Mouse (Mus musculus) embryonic facial prominence, embryonic 13.5 days (tissue): Measurements from ENCODE around the gene Mbd3l2. TPM values are rescaled to one million over a fixed set of nuclear protein-coding genes. Genes with fewer than 3 reads are reported as not detected.
A peak's percentile ranks its signal among the peaks of the same experiment; 100 is the strongest.
"Not testable (repeated sequence)": the region's sequence is repeated elsewhere in the genome, so short reads cannot be mapped to it uniquely, and the experiment has no call there.

ENCODE experiments used
- ATAC-seq: fragments of 200-750 bp; cut with Nextera tagmentation; 2 replicates; pipeline ENCODE4 v1.8.0; 2017; ENCODE audit warnings: low read depth; ENCODE audit not compliant: insufficient number of reproducible peaks, insufficient read depth, low FRiP score, low TSS enrichment
- H3K27ac ChIP-seq: fragments of 300-500 bp; sonication (generic); 2 replicates; pipeline ENCODE4 v1.5.1; 2015; ENCODE audit warnings: moderate library complexity, mild to moderate bottlenecking, inconsistent platforms
- H3K27me3 ChIP-seq: fragments of 300-500 bp; sonication (generic); 2 replicates; pipeline ENCODE4 v1.6.1; 2015; ENCODE audit warnings: mild to moderate bottlenecking, inconsistent platforms
- H3K36me3 ChIP-seq: fragments of 300-500 bp; sonication (generic); 2 replicates; pipeline ENCODE4 v1.6.1; 2015; ENCODE audit warnings: mild to moderate bottlenecking, inconsistent platforms
- H3K4me1 ChIP-seq: fragments of 300-500 bp; sonication (generic); 2 replicates; pipeline ENCODE4 v1.6.1; 2015; ENCODE audit warnings: inconsistent platforms
- H3K4me2 ChIP-seq: fragments of 300-500 bp; sonication (generic); 2 replicates; pipeline ENCODE4 v1.6.1; 2015; ENCODE audit warnings: moderate library complexity, mild to moderate bottlenecking, inconsistent platforms
- H3K4me3 ChIP-seq: fragments of 300-500 bp; sonication (generic); 2 replicates; pipeline ENCODE4 v1.5.1; 2015; ENCODE audit warnings: mild to moderate bottlenecking, inconsistent platforms
- H3K9ac ChIP-seq: fragments of 300-500 bp; sonication (generic); 2 replicates; pipeline ENCODE4 v1.6.1; 2015; ENCODE audit warnings: mild to moderate bottlenecking, inconsistent platforms
- H3K9me3 ChIP-seq: fragments of 300-500 bp; sonication (generic); 2 replicates; pipeline ENCODE4 v1.6.1; 2016; ENCODE audit warnings: inconsistent platforms
- WGBS: fragments of 180-500 bp; shearing (Covaris S2); methylation state at CpG from one replicate; pipeline ENCODE4 v1.1.7; 2015; ENCODE audit warnings: mixed read lengths; 5-methylcytosine and 5-hydroxymethylcytosine counted together
- polyA plus RNA-seq: library from polyadenylated mRNA; unstranded; fragments of >200 nt; fragmentation: Nextera tagmentation; extraction: Ambion mirVana; gene quantifications from 2 replicates; pipeline ENCODE4 v1.2.1, GENCODE M21; 2015

Gene Mbd3l2
- not detected in 2 replicates for polyA plus RNA-seq

DNA sequence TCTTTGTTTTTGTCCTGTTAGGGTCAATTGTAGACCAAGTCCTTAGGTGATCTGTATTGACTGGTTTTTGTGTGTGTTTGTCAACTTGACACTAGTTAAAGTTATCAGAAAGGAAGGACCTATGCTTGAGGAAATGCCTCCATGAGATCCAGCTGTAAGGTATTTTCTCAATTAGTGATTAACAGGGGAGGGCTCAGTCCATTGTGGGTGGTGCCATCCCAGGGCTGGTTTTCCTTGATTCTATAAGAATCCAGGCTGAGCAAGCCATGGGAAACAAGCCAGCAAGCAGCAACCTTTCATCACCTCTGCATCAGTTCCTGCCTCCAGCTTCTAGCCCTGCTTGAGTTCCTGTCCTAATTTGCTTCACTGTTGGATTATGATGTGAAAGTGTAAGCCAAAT is at the start of gene Mbd3l2:
TSS of gene Mbd3l2 (plus strand) at position 301 of the 400 bp plus-strand sequence.
- Histone ChIP-seq H3K4me1 (no peaks in the 10 kb centered on the region), H3K9ac (no peak within 1 kb of the TSS)
- no peak for ATAC-seq

GRCm38 (mm10) chr9:18385782-18386181 is 44.7 kb upstream of the Mbd3l2 start:
- Histone ChIP-seq H3K9me3 (no peaks in the 10 kb centered on the region), H3K27me3 (no peaks in the 10 kb centered on the region), H3K4me2 (peak overlapping the region; percentile 36), H3K36me3 (no peaks in the 10 kb centered on the region), H3K4me3 (0 out of 2 replicates have a peak overlapping the region, but pooled peaks have one; percentile 6), H3K9ac (peak overlapping the region; percentile 44; the same call in 1 of the 2 replicates), H3K27ac (peak overlapping the region; percentile 33; the same call in 1 of the 2 replicates), H3K4me1 (peaks cover 4% of the 10 kb centered on the region)
- ATAC-seq: no peak
- WGBS: 19% methylated on average over 6 of the region's 6 CpGs

More for the DNA sequence above, at the start of gene Mbd3l2:
- no peak within 1 kb of the TSS for H3K27ac ChIP-seq
- no peaks in the 10 kb centered on the region for H3K36me3 ChIP-seq
- no peaks in the 10 kb centered on the region for H3K27me3 ChIP-seq
- H3K4me3 ChIP-seq: no peak within 1 kb of the TSS
- H3K9me3 ChIP-seq: no peaks in the 10 kb centered on the region
- no peak within 1 kb of the TSS for H3K4me2 ChIP-seq

GRCm38 (mm10) chr9:18399629-18400028 is 30.8 kb upstream of the Mbd3l2 start:
- 69% methylated on average over 1 of the region's 1 CpGs for WGBS
- no peaks in the 10 kb centered on the region for H3K4me1 ChIP-seq
- ATAC-seq: no peak

DNA sequence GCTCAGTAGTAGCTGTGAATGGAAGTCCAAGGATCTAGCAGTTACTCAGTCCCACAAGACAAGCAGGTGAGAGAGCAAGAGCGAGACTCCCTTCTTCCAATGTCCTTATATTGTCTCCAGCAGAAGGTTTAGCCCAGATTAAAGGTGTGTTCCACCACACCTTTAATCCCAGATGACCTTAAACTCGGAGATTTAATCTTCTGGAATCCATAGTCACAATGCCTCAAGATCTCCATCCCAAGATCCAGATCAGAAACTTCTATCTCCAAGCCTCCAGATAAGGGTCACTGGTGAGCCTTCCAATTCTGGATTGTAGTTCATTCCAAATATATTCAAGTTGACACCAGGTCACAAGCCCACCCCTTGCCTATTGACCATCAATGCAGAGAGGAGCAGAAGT is 27.6 kb upstream of the Mbd3l2 start, which contains the start of gene Naalad2:
TSS of gene Naalad2 (minus strand) at position 101 of the 400 bp plus-strand sequence.
- not testable (repeated sequence) for H3K36me3 ChIP-seq, H3K4me1 ChIP-seq, H3K27me3 ChIP-seq, H3K4me2 ChIP-seq, H3K9ac ChIP-seq, H3K27ac ChIP-seq, ATAC-seq, H3K9me3 ChIP-seq, H3K4me3 ChIP-seq
- 77% methylated on average over 2 of the region's 2 CpGs for WGBS

More at GRCm38 (mm10) chr9:18399629-18400028, 30.8 kb upstream of the Mbd3l2 start:
- H3K4me3 ChIP-seq: no peak overlapping the region
- H3K4me2 ChIP-seq: no peak overlapping the region
- no peak overlapping the region for H3K9ac ChIP-seq
- H3K27ac ChIP-seq: no peak overlapping the region
- no peaks in the 10 kb centered on the region for H3K9me3 ChIP-seq
- H3K27me3 ChIP-seq: no peaks in the 10 kb centered on the region
- no peaks in the 10 kb centered on the region for H3K36me3 ChIP-seq

GRCm38 (mm10) chr9:18404118-18404517 is 26.3 kb upstream of the Mbd3l2 start, which contains the start of gene Ubtfl1:
TSS of gene Ubtfl1 (plus strand) at chr9:18404418.
- Histone ChIP-seq H3K4me3 (no peak within 1 kb of the TSS), H3K4me2 (no peak within 1 kb of the TSS), H3K9ac (no peak within 1 kb of the TSS), H3K4me1 (no peaks in the 10 kb centered on the region), H3K36me3 (no peaks in the 10 kb centered on the region), H3K9me3 (no peaks in the 10 kb centered on the region), H3K27ac (no peak within 1 kb of the TSS), H3K27me3 (no peaks in the 10 kb centered on the region)
- 63% methylated on average over 1 of the region's 1 CpGs for WGBS
- ATAC-seq: no peak

- H3K36me3 ChIP-seq, H3K27me3 ChIP-seq, H3K4me3 ChIP-seq, H3K4me1 ChIP-seq, H3K9ac ChIP-seq, ATAC-seq, H3K27ac ChIP-seq, H3K9me3 ChIP-seq, H3K4me2 ChIP-seq: not testable (repeated sequence)
- 88% methylated on average over 4 of the region's 4 CpGs for WGBS
Measured at GRCm38 (mm10) chr9:18412371-18412770, 18.1 kb upstream of the Mbd3l2 start.

GRCm38 (mm10) chr9:18431687-18432086 is 1.2 kb downstream of the Mbd3l2 start:
- Histone ChIP-seq H3K4me1 (no peaks in the 10 kb centered on the region), H3K4me2 (no peak overlapping the region), H3K27ac (no peak overlapping the region), H3K9me3 (no peaks in the 10 kb centered on the region), H3K9ac (no peak overlapping the region), H3K36me3 (no peaks in the 10 kb centered on the region), H3K27me3 (no peaks in the 10 kb centered on the region), H3K4me3 (no peak overlapping the region)
- no peak for ATAC-seq
- WGBS: 75% methylated on average over 10 of the region's 10 CpGs

DNA sequence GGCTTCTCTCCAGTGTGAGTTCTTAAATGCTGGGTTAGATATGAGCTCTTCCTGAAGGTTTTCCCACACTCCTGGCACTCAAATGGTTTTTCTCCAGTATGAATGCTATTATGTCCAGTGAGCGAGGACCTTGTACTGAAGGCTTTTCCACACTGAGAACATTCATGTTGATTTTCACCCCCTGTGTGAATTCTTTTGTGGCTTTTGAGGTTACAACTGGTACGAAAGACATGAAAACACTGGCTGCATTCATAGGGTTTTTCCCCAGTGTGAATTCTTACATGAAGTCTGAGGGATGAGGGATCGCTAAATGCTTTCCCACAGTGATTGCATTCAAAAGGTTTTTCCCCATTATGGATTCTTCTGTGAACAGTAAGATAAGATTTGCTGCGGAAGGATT is 26.1 kb downstream of the Mbd3l2 start:
- H3K9me3 ChIP-seq: peaks cover 6% of the 10 kb centered on the region
- no peak overlapping the region for H3K27ac ChIP-seq
- no peaks in the 10 kb centered on the region for H3K4me1 ChIP-seq
- ATAC-seq: no peak
- H3K27me3 ChIP-seq: no peaks in the 10 kb centered on the region
- no peak overlapping the region for H3K4me2 ChIP-seq
- H3K9ac ChIP-seq: no peak overlapping the region
- no peak overlapping the region for H3K4me3 ChIP-seq
- 86% methylated on average over 4 of the region's 4 CpGs for WGBS
- H3K36me3 ChIP-seq: peaks cover 55% of the 10 kb centered on the region

DNA sequence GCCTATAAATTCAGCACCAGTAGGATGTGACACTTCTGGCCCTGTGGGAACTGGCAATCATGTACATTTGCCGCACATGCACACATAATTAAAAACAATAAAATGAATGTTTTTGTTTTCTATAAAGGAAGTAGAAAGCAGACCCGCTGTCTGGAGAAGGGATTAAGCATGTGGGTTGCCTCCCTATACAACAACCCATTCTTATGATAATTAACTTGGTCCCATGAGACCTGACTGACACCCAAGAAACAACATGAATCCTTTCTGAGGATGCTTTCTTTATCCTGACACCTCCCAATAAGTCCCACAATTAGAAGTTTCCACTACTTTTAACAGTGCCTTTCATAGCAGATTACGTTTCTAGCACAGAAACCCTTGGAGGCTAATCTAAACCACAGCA is 36.9 kb downstream of the Mbd3l2 start:
- Histone ChIP-seq H3K27me3 (no peaks in the 10 kb centered on the region), H3K4me1 (no peaks in the 10 kb centered on the region), H3K9me3 (peaks cover 5% of the 10 kb centered on the region; the same call in 1 of the 2 replicates), H3K27ac (no peak overlapping the region), H3K4me2 (no peak overlapping the region), H3K36me3 (peaks cover 50% of the 10 kb centered on the region), H3K9ac (no peak overlapping the region), H3K4me3 (no peak overlapping the region)
- WGBS: 67% methylated on average over 3 of the region's 3 CpGs
- ATAC-seq: no peak

GRCm38 (mm10) chr9:18468005-18468404 is 37.6 kb downstream of the Mbd3l2 start:
- no peak overlapping the region for H3K9ac ChIP-seq
- peaks cover 46% of the 10 kb centered on the region for H3K36me3 ChIP-seq
- ATAC-seq: no peak
- H3K4me1 ChIP-seq: peaks cover 4% of the 10 kb centered on the region; the same call in 1 of the 2 replicates
- 88% methylated on average over 3 of the region's 3 CpGs for WGBS
- H3K27ac ChIP-seq: no peak overlapping the region
- peaks cover 5% of the 10 kb centered on the region; the same call in 1 of the 2 replicates for H3K9me3 ChIP-seq
- no peak overlapping the region for H3K4me2 ChIP-seq
- H3K4me3 ChIP-seq: no peak overlapping the region
- no peaks in the 10 kb centered on the region for H3K27me3 ChIP-seq

DNA sequence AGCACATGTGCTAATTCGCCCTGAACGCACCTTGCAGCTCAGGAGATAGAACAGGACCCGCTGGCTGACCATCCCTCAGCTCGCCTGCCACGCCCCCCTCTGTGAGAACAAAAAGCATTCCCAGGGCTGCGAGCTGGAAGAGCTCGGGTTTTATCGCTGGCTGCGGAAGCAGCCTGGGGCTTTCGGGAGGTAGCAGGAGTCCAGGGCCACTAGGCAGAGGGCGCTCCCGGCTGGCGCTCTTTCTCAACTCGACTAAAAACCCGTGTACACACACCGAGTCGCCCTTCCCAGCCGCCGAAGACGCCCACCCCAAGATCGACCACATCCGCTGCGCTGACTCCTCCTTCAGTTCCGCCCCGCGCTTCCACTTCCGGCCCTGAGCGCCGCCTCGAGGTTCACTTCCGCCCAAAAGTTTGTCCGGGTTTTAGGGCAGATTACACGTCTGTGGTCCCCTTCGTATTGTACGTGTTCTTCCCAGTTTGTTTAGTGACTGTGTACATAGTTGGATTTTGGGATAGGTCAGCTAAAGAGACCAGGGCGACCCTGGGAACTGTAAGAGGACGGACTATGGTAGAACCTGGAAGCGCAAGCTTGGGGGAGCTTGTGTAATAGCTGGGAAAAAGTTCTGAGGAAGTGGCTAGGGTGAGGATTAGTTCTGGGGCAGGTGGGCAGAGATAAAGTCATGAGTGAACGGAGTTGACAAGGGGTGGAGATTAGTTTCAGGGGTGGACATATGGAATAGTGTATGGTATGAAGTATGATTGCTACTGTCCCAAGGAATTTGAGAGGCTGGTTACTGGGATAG is 43.1 kb downstream of the Mbd3l2 start:
- Histone ChIP-seq H3K4me2 (peak overlapping the region; percentile 72), H3K4me1 (peaks cover 4% of the 10 kb centered on the region; the same call in 1 of the 2 replicates), H3K9ac (peak overlapping the region; percentile 80), H3K4me3 (peak overlapping the region; percentile 69), H3K27ac (peak overlapping the region; percentile 91), H3K36me3 (peaks cover 9% of the 10 kb centered on the region; the same call in 1 of the 2 replicates), H3K9me3 (no peaks in the 10 kb centered on the region), H3K27me3 (peaks cover 3% of the 10 kb centered on the region; the same call in 1 of the 2 replicates)
- WGBS: 4% methylated on average over 39 of the region's 39 CpGs
- peak; percentile 95 for ATAC-seq

GRCm38 (mm10) chr9:18478168-18478567 is 47.7 kb downstream of the Mbd3l2 start, which contains the start of the genes Zfp558 and Mbd3l1:
TSS of gene Zfp558 (minus strand) at chr9:18478268.
TSS of gene Mbd3l1 (plus strand) at chr9:18478359.
- no peak within 1 kb of the TSS for H3K9ac ChIP-seq
- no peaks in the 10 kb centered on the region for H3K4me1 ChIP-seq
- no peak within 1 kb of the TSS for H3K4me2 ChIP-seq
- peaks cover 3% of the 10 kb centered on the region; the same call in 1 of the 2 replicates for H3K27me3 ChIP-seq
- no peak within 1 kb of the TSS for H3K4me3 ChIP-seq
- H3K27ac ChIP-seq: no peak within 1 kb of the TSS
- no peaks in the 10 kb centered on the region for H3K9me3 ChIP-seq
- H3K36me3 ChIP-seq: no peaks in the 10 kb centered on the region
- no peak for ATAC-seq
- 71% methylated on average over 3 of the region's 3 CpGs for WGBS
